Mouse (Mus musculus): ENCODE data around the gene Cbln4. TPM values are rescaled to one million over a fixed set of nuclear protein-coding genes. Genes with fewer than 3 reads are reported as not detected.

The Cbln4 gene
- total RNA-seq (2021): not detected
- long read RNA-seq, experiment 1: 0 reads
- long read RNA-seq, experiment 2: 0 reads

GRCm38 (mm10) chr2:172043235-172043610 lies at the start of gene Cbln4:
Gene Cbln4 (minus strand): TSS chr2:172043466.
- no peak for DNase-seq

DNA sequence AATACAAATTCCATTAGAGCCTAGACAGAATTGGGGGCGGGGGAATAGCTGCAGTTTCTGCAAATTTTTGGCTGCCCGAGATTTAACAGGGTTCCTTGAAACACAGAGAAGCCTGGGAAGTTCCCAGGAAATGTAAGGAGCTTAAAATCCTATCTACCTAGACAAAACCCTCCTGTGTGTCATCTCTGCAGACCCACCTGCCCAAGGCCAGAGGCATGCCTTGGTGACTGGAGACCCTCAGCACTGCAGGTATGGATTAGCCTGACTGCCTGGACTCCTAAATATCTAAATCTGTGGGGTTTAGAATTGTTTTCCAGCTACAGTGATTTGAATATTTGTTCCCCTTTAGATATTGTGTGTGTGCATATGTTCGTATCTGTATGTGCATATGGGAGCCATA lies 35.3 kb upstream of the Cbln4 start:
- DNase-seq: no peak

GRCm38 (mm10) chr2:172076295-172076694 lies 33.0 kb upstream of the Cbln4 start:
- no peak for DNase-seq

GRCm38 (mm10) chr2:172062876-172063275 lies 19.6 kb upstream of the Cbln4 start:
- no peak for DNase-seq

- no peak for DNase-seq
Observed at GRCm38 (mm10) chr2:172059747-172060146, 16.5 kb upstream of the Cbln4 start.

DNA sequence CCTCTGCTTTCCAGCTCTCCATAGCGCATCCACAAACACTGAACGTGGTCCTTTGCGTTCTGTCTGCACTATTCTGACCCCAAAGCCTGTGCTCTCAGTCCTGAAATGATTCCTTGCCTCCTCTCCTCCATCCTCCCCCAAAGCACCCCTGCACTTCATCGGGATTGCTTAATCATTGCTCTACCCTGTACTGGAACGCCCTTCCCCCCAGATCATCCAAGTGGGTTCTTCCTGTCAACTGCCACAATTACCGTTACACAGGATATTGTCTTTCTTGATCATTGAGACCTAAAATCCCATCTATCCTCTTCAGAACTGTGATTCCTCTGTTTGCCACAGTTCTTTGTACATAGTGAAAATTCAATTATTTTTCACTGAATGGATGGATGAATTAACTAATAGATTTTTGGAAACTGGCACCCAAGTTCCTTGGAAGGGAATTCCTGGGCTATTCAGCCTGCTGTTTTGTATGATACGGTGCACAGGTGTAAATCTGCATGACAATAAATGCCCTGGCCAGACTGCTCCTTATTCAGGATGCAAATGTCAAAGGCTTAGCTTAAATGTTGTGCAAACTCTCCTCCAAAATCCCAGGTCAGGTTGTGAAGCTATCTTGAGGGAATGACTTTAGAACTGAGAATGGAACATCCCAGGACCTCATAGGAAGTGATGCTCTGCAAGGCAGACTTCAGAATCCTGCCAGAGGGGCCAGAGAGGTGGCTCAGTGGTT lies 15.8 kb upstream of the Cbln4 start:
- DNase-seq: no peak

DNA sequence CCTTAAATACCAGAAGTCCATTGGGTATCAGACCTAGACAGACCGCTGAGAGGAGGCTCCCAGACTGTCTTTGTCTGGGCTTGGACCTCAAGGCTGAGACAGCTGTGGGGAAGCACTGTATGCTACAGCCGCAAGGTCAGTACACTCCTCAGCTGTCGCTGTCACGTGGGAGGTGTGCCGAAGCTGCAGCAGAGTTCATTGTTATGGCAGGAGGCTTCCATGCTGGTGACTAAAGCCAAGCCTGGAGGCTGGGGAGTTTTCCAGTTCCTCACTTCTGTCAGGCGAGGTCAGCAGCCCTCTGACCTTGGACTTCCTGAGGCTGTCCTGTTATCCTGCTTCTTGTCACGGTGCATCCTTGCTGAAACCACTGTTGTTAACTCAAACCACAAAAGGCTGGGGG lies 2.7 kb upstream of the Cbln4 start:
- peak; percentile 6 for DNase-seq

DNA sequence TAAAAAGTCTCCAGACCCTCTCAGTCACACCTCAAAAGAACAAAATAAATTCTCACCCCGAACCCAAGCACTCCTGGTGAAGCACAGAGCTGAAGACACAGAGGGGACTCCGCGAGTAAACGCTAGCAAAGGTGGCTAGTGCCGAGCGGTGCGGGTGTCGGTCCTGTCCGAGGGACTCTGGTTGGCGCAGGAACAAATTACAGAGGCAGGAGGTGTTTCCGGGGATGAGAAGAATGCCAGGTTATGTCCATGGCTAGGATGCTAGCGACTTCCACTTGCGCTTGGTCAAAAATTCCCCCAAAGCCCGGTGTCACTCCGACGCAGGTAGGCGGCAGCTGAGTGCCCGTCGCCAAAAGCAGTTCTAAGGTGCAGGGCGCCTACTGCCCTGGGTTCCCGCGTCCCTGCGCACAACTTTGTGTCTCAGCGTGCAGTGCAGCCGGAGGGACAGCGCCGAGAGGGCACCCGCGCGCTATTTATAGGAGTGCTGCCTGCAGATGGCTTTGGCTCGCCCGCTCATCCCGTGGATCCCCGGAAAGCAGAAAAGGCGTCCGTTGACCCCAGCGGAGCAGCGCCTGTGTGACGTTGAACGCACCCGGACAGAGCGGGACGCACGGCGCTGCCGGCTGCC lies 545 bp downstream of the Cbln4 start:
- no peak for DNase-seq

DNA sequence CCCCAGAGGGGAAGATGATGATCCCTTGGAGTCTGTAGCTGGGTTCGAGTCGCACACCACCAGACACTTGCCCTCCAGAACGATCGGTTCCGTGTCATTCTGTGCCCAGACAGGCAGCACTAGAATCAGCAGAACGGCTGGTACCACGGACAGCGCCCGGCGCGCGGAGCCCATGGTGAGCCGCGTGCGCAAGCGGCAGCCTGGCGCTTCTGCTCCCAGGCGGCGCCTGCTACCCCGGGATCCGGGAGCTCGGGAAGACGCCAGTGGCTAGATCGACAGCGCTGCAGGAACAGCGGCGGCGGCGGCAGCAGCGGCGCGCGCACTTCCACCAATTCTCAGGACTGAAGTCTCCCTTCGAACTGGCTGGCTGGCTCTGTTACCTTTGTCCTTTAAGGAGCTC lies 1.1 kb downstream of the Cbln4 start:
- peak; percentile 93 for DNase-seq

GRCm38 (mm10) chr2:172040859-172041258 lies 2.4 kb downstream of the Cbln4 start:
- no peak for DNase-seq

- no peak for DNase-seq
Observed at GRCm38 (mm10) chr2:172039601-172040000, 3.7 kb downstream of the Cbln4 start.

DNA sequence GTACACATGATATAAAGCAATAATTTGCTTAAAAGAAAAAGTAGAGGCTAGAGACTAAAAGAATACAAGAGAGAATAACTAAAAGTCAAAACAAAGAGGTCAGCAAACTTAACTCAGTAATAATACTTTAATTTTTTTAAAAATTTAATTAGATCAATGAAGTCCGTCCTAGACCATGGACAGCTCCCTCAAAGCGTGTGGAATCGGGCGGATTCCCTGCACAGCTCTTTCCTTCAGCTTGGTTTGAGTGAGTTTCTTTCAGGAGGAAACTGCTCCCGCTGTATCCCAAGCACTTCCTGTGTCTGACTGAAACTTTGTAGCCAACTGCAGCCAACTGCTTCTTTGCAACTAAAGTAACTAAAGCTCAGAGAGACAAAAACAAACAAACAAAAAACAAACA lies 9.0 kb downstream of the Cbln4 start:
- DNase-seq: no peak

DNA sequence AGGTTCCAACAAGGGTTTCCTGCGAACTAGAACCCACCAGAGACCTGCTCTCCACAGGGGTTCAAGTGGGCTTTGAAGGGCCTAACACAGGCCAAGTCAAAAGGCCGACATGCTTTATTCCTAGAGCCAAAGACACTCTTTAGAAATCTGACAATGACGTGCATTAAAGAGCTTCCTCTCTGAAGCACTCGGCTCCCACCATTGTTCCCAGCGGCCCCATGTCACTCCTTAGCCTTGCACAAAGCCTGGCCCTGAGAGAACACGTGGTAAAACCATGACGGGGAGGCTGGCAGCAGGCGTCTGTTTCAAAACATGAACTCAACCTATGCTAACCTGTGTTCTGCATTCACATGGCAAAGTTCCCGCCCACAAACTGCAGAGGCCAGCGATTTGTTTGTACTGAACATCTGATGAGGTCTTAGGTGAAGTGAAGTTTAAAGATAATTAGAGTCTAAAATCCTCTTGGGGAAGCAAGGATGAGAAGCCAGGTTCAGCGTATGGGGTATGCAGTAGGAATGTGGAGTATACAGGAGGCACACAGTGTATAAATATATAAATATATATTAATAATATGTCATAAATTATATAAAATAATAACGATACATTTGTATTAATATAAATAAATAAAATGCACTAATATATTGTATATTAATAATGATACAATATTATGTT lies 17.7 kb downstream of the Cbln4 start:
- no peak for DNase-seq

GRCm38 (mm10) chr2:172006726-172007125 lies 36.5 kb downstream of the Cbln4 start:
- DNase-seq: no peak

DNA sequence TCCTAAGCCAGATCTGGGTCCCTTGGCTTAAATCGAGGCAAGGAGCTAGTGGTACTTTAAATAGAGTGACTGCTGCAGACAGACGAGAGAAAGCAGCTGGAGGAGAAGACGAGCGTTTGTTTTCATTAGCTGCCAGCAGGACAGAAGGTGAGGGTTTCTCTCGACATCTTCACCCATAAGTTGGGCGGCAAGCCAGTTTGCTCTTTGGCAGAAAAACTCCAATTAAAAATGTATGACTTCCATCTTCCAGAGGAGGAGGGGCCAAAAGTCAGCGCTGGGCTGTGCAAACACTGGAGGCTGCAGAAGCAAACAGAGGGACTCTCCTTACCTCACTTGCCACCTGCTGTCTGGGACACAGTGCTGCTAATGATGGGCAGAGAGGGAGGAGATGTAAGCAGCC lies 37.3 kb downstream of the Cbln4 start:
- DNase-seq: peak; percentile 3

DNA sequence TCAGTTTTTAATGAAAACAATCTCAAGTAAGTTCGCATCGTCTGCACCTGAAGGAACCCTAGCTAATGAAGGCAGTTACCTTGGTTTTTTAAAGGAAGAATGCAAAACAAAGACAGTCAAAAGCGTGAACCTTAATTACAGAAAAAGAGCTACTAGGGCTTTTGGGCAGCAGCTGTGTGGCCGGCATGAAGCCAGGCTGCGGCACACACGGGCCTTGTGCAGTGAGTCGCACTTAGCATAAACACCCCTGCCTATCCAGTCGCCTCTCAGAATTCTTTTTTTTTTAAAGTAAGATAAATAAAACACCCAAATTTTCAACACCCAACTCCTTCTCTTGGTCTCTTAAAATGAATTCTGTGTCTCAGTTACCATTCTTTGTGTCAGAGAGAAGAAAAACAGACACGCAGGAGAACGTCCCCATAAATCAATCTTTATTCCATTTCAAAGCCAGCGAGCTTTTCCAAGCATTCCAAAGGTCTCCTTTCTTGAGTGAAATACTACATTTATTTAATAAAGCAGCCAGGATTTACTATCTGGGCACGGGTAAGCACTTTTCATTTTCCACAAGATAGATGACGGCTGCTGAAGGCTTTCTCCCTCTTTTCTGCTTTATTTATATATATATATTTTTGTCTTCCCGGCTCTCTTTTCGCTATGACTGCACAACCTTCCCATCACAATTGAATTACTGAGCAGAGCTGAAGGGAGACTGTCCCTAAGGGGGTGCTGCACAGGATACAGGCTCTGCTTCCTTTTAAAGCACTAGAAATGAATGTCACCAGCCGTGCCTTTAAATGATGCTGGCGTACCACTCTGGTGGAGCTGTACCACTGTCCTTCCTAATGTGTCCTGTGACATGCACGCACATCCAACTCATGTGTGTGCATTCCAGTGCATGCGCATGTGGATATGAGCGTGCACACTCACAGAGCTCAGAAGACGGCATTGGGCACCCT lies 39.0 kb downstream of the Cbln4 start:
- DNase-seq: no peak

DNA sequence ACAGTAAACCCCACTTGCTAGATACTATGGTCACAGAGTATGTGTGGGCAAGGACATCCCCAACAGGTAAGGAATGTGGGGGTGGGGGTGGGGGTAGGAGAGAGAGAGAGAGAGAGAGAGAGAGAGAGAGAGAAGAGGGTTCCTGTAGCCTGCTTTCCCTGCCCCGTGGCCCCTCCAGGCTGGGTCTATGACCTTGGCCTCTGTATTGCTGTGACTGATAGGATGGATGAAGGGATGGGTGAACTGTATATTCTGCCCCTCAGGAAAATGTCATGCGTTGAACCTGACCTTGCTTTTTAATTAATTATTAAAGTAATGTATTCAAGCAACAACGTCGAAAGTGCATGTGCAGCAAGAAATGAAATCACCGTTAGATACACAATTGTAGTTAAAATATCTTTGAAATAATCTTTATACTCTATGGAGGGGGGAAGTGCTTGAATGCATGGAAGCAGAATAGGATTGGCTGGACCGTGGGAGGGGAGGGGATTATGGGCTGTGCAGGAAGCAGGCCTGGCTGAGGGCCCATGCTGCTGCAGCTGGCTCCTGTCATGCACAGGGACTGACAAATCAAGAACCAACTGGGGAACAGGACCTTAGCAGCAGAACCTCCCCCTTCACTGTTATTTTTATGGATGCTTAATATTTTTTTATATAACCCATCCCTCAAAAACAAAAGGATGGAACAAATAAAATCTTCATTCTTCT lies 46.1 kb downstream of the Cbln4 start:
- DNase-seq: peak; percentile 7

DNA sequence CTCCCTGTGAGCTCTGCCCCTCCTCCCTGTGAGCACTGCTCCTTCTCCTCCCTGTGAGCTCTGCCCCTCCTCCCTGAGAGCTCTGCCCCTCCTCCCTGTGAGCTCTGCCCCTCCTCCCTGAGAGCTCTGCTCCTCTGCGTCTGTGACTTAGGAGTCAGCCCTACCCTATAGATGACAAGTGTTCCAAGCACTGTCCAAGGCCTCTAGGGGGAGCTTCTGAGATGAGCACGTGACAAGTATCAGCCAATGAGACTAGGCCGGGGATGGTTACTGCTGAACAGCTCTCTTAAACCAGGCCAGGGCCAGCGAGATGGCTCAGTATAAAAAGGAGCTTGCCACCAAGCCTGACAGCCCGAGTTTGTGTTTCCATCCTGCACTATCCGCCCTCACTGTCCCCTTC lies 48.4 kb downstream of the Cbln4 start:
- DNase-seq: no peak

GRCm38 (mm10) chr2:171994240-171994639 lies 49.0 kb downstream of the Cbln4 start:
- no peak for DNase-seq

DNA sequence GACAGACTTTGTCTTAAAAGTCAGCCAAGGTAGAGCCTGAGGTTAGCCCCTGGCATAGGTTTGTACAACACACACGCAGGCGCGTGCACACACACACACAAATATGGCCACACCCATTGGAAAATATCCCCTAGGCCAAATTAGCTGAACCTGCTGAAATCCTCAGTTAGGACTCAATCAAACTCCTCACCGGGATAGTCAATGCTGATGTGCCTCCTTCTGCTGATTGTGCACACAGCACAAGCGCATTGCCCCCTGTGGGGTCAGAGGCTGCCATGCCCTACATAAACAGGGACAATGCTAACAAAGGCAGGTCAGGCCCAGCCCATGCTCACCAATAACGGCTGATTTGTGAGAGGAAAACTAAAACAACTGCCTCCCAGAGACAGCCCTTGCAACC lies 56.6 kb downstream of the Cbln4 start:
- no peak for DNase-seq

Data from adrenal gland, postnatal 10 days (tissue).